Mouse (Mus musculus) heart, embryonic 16.5 days (tissue): ENCODE data around the gene Parpbp. TPM values are rescaled to one million over a fixed set of nuclear protein-coding genes. Genes with fewer than 3 reads are reported as not detected.

Experiments
- ATAC-seq: fragments of 200-750 bp; cut with Nextera tagmentation; replicated peaks from 2 replicates; pipeline ENCODE4 v1.8.0; 2017; ENCODE audit warnings: moderate number of reproducible peaks; ENCODE audit not compliant: insufficient read depth, low FRiP score; ENCODE audit errors: extremely low read depth
- H3K27ac ChIP-seq: fragments of 300-500 bp; sonication (generic); 2 replicates; pipeline ENCODE4 v1.5.1; 2014; ENCODE audit warnings: mild to moderate bottlenecking, low read length, control low read depth, moderate library complexity
- H3K27me3 ChIP-seq: fragments of 300-500 bp; sonication (generic); 2 replicates; pipeline ENCODE4 v1.6.1; 2014; ENCODE audit warnings: low read length, mixed read lengths; ENCODE audit not compliant: control insufficient read depth, insufficient read depth
- H3K36me3 ChIP-seq: fragments of 300-500 bp; sonication (generic); 2 replicates; pipeline ENCODE4 v1.6.1; 2014; ENCODE audit not compliant: control insufficient read depth, insufficient read depth
- H3K4me1 ChIP-seq: fragments of 300-500 bp; sonication (generic); 2 replicates; pipeline ENCODE4 v1.6.1; 2014; ENCODE audit warnings: low read length, mixed read lengths; ENCODE audit not compliant: control insufficient read depth, insufficient read depth
- H3K4me2 ChIP-seq: fragments of 300-500 bp; sonication (generic); 2 replicates; pipeline ENCODE4 v1.6.1; 2014; ENCODE audit warnings: low read depth, mild to moderate bottlenecking, control low read depth, low read length
- H3K4me3 ChIP-seq: fragments of 300-500 bp; sonication (generic); 2 replicates; pipeline ENCODE4 v1.5.1; 2014; ENCODE audit warnings: mild to moderate bottlenecking, control low read depth, low read length
- H3K9ac ChIP-seq: fragments of 300-500 bp; sonication (generic); 2 replicates; pipeline ENCODE4 v1.6.1; 2014; ENCODE audit warnings: low read length, control low read depth
- H3K9me3 ChIP-seq: fragments of 300-500 bp; sonication (generic); replicated peaks from 2 replicates; pipeline ENCODE4 v1.6.1; 2016; ENCODE audit warnings: low read length; ENCODE audit not compliant: control insufficient read depth
- WGBS: fragments of 180-500 bp; shearing (Covaris S2); extraction: QIAGEN DNeasy Blood & Tissue Kit; methylation state at CpG from one replicate; pipeline ENCODE4 v1.1.7; 2014; 5-methylcytosine and 5-hydroxymethylcytosine counted together
- polyA plus RNA-seq: library from polyadenylated mRNA; unstranded; fragments of >200 nt; fragmentation: Nextera tagmentation; extraction: Ambion mirVana; gene quantifications from 2 replicates; pipeline ENCODE4 v1.2.1, GENCODE M21; 2015

Gene Parpbp
- polyA plus RNA-seq, result 9.4 and 12.0 TPM in 2 replicates

DNA sequence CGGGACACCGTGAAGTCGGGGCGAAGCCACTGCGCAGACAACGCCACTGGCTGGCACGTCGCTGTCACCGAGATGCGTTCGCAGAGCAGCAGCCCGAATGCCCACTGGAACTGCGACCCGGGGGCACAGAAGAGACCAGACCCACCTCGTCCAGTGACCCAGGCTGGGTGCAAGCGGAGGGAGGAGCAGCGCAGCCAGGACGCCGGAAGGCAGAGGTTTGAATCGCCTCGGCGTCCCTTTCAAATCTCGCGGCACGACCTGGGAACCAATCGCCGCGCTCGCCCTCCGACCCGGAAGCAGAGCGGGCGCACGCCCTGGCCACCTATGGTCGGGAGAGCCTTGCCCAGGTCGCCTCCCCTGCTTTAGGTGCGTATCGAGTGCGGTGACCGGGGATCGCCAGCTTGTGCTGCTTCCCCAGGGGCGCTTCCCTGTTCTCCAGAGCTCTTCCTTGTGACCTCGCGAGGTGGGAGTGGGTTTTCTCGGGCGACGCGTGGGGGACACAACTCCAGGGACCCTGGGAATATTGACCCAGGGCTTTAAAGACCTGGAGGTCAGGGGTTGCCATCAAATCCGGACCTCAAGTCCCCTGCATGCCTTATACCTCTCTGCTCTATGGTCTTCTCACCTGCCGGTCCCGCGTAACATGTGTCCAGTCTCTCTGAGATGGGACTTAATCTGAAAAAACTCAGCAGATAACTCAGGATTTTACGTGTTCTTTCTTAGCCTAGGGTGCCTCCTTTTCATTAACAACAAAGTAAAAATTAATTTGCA, at the start of gene Parpbp, which contains the start of gene Nup37:
TSS of gene Parpbp (minus strand) at position 235 of the 771 bp plus-strand sequence.
TSS of gene Nup37 (plus strand) at position 286 of the 771 bp plus-strand sequence.
- Histone ChIP-seq H3K27ac (peak within 1 kb of the TSS; percentile 19; the same call in 1 of the 2 replicates), H3K9ac (peak within 1 kb of the TSS; percentile 76), H3K9me3 (no peaks in the 10 kb centered on the region), H3K36me3 (peaks cover 13% of the 10 kb centered on the region), H3K4me2 (peak within 1 kb of the TSS; percentile 83), H3K27me3 (no peaks in the 10 kb centered on the region), H3K4me3 (peak within 1 kb of the TSS; percentile 68), H3K4me1 (peaks cover 14% of the 10 kb centered on the region)
- WGBS, result under 1% methylated on average over 53 of the region's 53 CpGs
- peak; percentile 98 for ATAC-seq

DNA sequence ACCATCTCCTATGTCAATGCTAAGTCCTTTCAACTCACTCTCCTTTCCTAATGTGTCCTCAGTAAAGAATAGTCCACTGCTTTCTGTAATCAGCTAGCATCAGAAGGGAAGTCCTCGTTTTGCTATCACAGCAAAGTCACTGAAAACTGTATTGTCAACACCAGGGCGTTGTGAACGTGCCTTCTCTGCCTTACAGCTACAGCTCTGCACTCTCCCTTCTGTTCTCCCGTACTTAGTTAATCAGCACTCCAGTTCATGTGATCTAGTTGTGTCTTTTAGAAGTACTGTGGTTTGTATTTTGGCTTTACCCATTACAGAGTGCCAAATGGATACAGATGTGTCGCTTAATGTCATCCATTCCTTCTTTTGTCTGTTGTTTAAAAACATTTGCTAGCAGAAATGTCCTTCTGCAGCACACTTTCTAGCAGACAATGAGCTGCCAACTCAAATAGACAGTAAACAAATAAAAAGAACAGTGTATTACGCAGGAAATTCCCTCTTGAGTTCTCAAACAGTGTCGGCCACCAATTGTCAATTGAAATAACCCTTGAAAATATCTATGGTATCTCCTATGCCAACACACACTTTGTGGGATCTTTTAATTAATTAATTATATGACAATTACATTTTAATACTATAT, 20.8 kb upstream of the Parpbp start:
- H3K4me3 ChIP-seq, result no peak overlapping the region
- H3K27ac ChIP-seq, result no peak overlapping the region
- H3K9ac ChIP-seq, result no peak overlapping the region
- no peaks in the 10 kb centered on the region for H3K9me3 ChIP-seq
- peaks cover 13% of the 10 kb centered on the region for H3K36me3 ChIP-seq
- no peak for ATAC-seq
- WGBS, result 66% methylated on average over 7 of the region's 7 CpGs
- H3K4me1 ChIP-seq, result no peaks in the 10 kb centered on the region
- no peak overlapping the region for H3K4me2 ChIP-seq
- no peaks in the 10 kb centered on the region for H3K27me3 ChIP-seq

DNA sequence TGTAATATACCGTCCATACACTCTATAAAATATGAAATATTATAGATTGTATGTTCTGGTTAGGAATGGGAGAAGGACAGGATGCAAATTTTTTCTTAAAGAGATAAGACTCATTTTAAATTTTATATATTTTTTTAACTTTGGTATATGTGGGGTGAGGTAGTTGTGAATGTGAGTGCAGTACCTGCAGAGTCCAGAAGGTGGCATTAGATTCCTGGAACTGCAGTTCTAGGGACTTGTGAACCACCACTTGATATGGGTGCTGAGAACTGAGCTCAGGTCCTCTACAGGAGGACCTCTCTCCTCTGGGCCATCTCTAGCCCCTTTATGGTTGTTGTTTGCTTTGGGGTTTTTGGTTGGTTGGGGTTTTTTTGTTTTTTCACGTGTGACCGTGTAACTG, 19.4 kb upstream of the Parpbp start:
- 94% methylated on average over 3 of the region's 3 CpGs for WGBS
- no peak for ATAC-seq
- Histone ChIP-seq H3K4me2 (no peak overlapping the region), H3K9ac (no peak overlapping the region), H3K27me3 (no peaks in the 10 kb centered on the region), H3K4me3 (no peak overlapping the region), H3K4me1 (no peaks in the 10 kb centered on the region), H3K9me3 (no peaks in the 10 kb centered on the region), H3K36me3 (peaks cover 17% of the 10 kb centered on the region), H3K27ac (no peak overlapping the region)

DNA sequence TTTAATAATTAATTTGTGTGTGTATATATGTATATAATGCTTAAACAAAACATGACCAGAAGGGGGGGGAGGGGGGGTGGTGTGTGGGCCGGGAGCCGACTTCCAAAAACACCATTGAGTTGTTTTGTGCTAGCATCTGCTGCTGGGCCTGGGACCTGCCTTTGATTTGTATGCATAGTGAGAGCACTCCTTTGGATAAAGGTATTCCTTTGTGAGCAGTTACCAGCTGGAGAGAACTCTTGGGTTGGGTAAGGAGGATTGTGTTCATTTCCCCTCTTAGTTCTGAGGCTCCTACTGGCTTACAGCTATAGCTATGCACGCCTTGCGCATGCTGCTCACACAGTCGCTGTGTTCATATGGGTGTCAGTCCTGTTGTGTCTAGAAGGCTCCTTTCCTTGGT, 15.9 kb upstream of the Parpbp start:
- 94% methylated on average over 5 of the region's 5 CpGs for WGBS
- no peak overlapping the region for H3K4me3 ChIP-seq
- ATAC-seq, result no peak
- no peaks in the 10 kb centered on the region for H3K9me3 ChIP-seq
- H3K27ac ChIP-seq, result no peak overlapping the region
- no peak overlapping the region for H3K4me2 ChIP-seq
- H3K36me3 ChIP-seq, result peaks cover 29% of the 10 kb centered on the region
- H3K27me3 ChIP-seq, result no peaks in the 10 kb centered on the region
- H3K4me1 ChIP-seq, result no peaks in the 10 kb centered on the region
- H3K9ac ChIP-seq, result no peak overlapping the region

DNA sequence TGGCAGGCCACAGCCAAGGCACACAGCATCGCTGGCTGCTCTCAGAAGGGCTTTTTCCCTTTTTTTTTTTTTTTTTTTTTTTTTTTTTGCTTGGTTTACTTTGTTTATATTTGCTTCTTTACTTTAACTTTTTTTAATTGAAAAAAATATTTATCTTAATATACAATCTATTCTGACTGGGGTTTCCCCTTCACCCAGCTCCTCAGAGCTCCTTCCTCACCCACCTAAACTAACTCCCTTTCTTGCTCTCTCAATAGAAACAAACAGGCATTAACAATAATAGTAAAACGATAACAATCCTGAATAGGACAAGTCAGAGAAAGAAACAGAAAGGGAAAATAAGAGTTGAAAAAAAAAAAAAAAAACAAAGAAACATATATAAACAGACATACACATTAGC, 15.4 kb upstream of the Parpbp start:
- H3K4me2 ChIP-seq, result no peak overlapping the region
- 88% methylated on average over 2 of the region's 2 CpGs for WGBS
- peaks cover 29% of the 10 kb centered on the region for H3K36me3 ChIP-seq
- ATAC-seq, result no peak
- no peak overlapping the region for H3K27ac ChIP-seq
- no peaks in the 10 kb centered on the region for H3K27me3 ChIP-seq
- H3K9me3 ChIP-seq, result no peaks in the 10 kb centered on the region
- no peak overlapping the region for H3K9ac ChIP-seq
- H3K4me1 ChIP-seq, result no peaks in the 10 kb centered on the region
- H3K4me3 ChIP-seq, result no peak overlapping the region

DNA sequence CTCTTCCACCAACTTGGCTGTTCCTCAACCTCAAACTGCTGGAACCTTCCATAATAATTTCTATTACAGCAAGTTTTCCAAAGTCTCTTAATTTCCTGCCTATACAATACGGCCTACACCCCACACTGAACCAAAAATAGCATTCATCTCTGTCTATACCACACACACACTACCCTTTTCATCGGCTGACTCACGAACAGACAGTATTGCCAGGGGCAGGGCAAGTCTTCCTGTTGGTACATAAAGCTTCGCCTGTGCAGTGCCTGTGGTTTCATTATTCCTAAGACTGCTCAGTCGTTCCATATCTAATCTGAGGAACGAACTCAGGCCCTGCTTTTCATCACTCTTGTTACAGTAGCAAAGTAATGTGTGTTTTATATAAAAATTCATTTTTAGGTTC, 4.9 kb upstream of the Parpbp start:
- no peak for ATAC-seq
- Histone ChIP-seq H3K9ac (no peak overlapping the region), H3K27ac (no peak overlapping the region), H3K4me2 (no peak overlapping the region), H3K4me1 (peaks cover 3% of the 10 kb centered on the region), H3K9me3 (no peaks in the 10 kb centered on the region), H3K27me3 (no peaks in the 10 kb centered on the region), H3K4me3 (no peak overlapping the region), H3K36me3 (peaks cover 32% of the 10 kb centered on the region)
- 76% methylated on average over 6 of the region's 6 CpGs for WGBS

DNA sequence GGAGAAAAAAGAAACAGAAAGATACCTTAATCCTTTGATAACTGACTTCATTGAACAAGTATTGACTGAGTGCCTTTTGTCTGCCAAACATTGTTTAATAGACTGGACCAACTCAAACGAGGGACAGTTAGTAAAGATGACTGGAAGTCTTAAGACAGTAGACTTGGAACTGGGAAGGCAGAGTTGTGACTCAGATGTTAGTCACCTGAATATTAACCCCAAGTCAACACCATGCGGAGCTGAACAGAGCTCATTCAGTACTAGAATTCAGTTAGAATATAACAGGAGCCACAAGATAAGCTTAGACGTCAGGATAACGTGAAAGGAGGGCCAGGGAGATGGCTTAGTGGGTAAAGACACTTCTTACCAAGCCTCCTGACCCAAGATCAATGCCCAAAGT, 3.6 kb upstream of the Parpbp start:
- Histone ChIP-seq H3K27me3 (no peaks in the 10 kb centered on the region), H3K9me3 (no peaks in the 10 kb centered on the region), H3K27ac (no peak overlapping the region), H3K9ac (no peak overlapping the region), H3K36me3 (peaks cover 32% of the 10 kb centered on the region), H3K4me3 (no peak overlapping the region), H3K4me2 (no peak overlapping the region), H3K4me1 (peaks cover 13% of the 10 kb centered on the region)
- 84% methylated on average over 4 of the region's 4 CpGs for WGBS
- ATAC-seq, result no peak

DNA sequence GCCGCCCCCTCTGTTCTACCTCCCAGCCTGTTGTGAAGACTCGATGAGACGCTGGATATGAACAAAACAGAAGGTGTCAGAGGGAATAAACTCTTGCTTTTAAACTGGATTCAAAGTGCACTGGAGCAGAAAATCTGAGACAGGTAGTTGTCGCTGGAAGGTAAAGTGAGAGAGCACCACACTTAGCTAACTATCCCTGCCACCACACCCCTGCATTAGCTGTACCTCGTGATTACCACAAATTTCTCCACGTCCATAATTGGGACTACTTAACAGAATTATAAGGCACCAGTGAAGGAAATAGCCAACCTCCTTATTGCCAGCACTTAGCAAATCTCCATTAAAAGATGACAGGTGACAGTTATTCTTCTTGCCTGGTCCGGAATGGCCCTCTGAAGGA, 554 bp downstream of the Parpbp start:
- Histone ChIP-seq H3K9me3 (no peaks in the 10 kb centered on the region), H3K4me2 (peak overlapping the region; percentile 83), H3K36me3 (peaks cover 13% of the 10 kb centered on the region), H3K27me3 (no peaks in the 10 kb centered on the region), H3K4me1 (peaks cover 14% of the 10 kb centered on the region), H3K4me3 (peak overlapping the region; percentile 68), H3K9ac (peak overlapping the region; percentile 76), H3K27ac (peak overlapping the region; percentile 19; the same call in 1 of the 2 replicates)
- ATAC-seq, result no peak
- WGBS, result 19% methylated on average over 7 of the region's 7 CpGs

DNA sequence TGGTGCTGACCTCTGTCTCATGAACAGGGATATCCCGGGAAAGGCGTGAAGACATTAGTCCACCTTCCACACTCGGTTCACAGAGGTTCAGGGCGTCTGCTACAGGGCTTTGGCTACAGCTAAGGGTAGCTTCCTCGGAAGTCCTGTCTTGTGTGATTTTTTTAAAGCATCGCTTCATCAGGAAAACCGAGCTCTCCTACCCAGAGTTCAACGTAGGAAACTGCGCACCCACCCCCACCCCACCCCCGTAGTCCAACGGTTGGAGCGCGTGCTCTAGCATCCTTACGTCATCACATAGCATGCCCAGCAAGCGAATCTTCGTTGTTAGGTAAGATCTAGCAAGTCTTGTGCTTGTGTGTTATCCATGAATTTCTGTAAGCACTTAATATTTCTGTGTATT, 11.1 kb downstream of the Parpbp start:
- Histone ChIP-seq H3K36me3 (peaks cover 4% of the 10 kb centered on the region), H3K27ac (no peak overlapping the region), H3K27me3 (no peaks in the 10 kb centered on the region), H3K9ac (no peak overlapping the region), H3K4me1 (no peaks in the 10 kb centered on the region), H3K9me3 (no peaks in the 10 kb centered on the region), H3K4me2 (no peak overlapping the region), H3K4me3 (no peak overlapping the region)
- 95% methylated on average over 16 of the region's 16 CpGs for WGBS
- ATAC-seq, result no peak
